Mouse (Mus musculus) CD4-positive, CD25-positive, alpha-beta regulatory T cell (primary cell): ENCODE results near the gene Spic. TPM values are rescaled to one million over a fixed set of nuclear protein-coding genes. Genes with fewer than 3 reads are reported as not detected.

Experiments used
- polyA plus RNA-seq: library from polyadenylated mRNA; unstranded; fragments of 100-300 nt; shearing (Covaris generic); gene quantifications from one replicate; pipeline ENCODE4 v1.2.1, GENCODE M21; 2017

Gene Spic
- 2.0 TPM for polyA plus RNA-seq

GRCm38 (mm10) chr10:88684925-88685324, at the start of gene Spic:
Gene Spic (minus strand): TSS chr10:88685015.

GRCm38 (mm10) chr10:88730571-88731495, 46.0 kb upstream of the Spic start, which contains the start of gene Arl1:
Gene Arl1 (plus strand): TSS chr10:88730858.

Other genes with a start within 250 kb of the Spic start
- not detected for gene Sycp3, start 225.4 kb downstream of the Spic start, polyA plus RNA-seq
- gene Chpt1, start 180.9 kb downstream of the Spic start, polyA plus RNA-seq = 9.7 TPM
- gene Mybpc1, start 79.9 kb downstream of the Spic start, polyA plus RNA-seq = 0.30 TPM
- 79.7 TPM for gene Arl1, start 45.8 kb upstream of the Spic start, polyA plus RNA-seq
- gene Utp20, start 141.8 kb upstream of the Spic start, polyA plus RNA-seq = 19.7 TPM
- gene Slc5a8, start 201.0 kb upstream of the Spic start, polyA plus RNA-seq = not detected